Mouse (Mus musculus) large intestine, adult 2 months (tissue): Measurements from ENCODE around the gene Cntnap2. TPM values are rescaled to one million over a fixed set of nuclear protein-coding genes. Genes with fewer than 3 reads are reported as not detected.
"Not testable (repeated sequence)": the region's sequence is repeated elsewhere in the genome, so short reads cannot be mapped to it uniquely, and the experiment has no call there.

ENCODE experiments used
- DNase-seq: peaks from one replicate; pipeline ENCODE4 v3.0.0-alpha.2; 2012; ENCODE audit warnings: low read depth, low spot score
- WGBS: fragments of 180-500 bp; shearing (Covaris S2); methylation state at CpG from one replicate; pipeline ENCODE4 v1.1.7; 2018; 5-methylcytosine and 5-hydroxymethylcytosine counted together
- polyA plus RNA-seq: library from polyadenylated mRNA; depleted of rRNA; stranded (reverse); fragments of >200 nt; gene quantifications from 2 replicates; pipeline ENCODE4 v1.2.3, GENCODE M21; 2012

Gene Cntnap2
- polyA plus RNA-seq, 1 experiment, result 0.15 TPM

GRCm38 (mm10) chr6:47190282-47190681, 2131.1 kb downstream of the Cntnap2 start:
- no peak for DNase-seq
- 78% methylated on average over 7 of the region's 7 CpGs for whole genome bisulfite sequencing

- 15% methylated on average over 7 of the region's 7 CpGs for WGBS
- no peak for DNase-seq
Observed at GRCm38 (mm10) chr6:47191277-47191800, 2132.2 kb downstream of the Cntnap2 start.

- DNase-seq, result no peak
- WGBS, result 84% methylated on average over 10 of the region's 10 CpGs
Observed at GRCm38 (mm10) chr6:47191940-47192339, 2132.8 kb downstream of the Cntnap2 start.

GRCm38 (mm10) chr6:47192478-47192877, 2133.3 kb downstream of the Cntnap2 start:
- no peak for DNase-seq
- 75% methylated on average over 9 of the region's 9 CpGs for WGBS

GRCm38 (mm10) chr6:47197570-47197969, 2138.4 kb downstream of the Cntnap2 start:
- no peak for DNase-seq

- DNase-seq, result no peak
Observed at GRCm38 (mm10) chr6:47200671-47201070, 2141.5 kb downstream of the Cntnap2 start.

GRCm38 (mm10) chr6:47208031-47208430, 2148.9 kb downstream of the Cntnap2 start:
- no peak for DNase-seq
- 23% methylated on average over 1 of the region's 1 CpGs for WGBS

- no peak for DNase-seq
Observed at GRCm38 (mm10) chr6:47214731-47215130, 2155.6 kb downstream of the Cntnap2 start.

GRCm38 (mm10) chr6:47223578-47223977, 2164.4 kb downstream of the Cntnap2 start:
- DNase-seq, result not testable (repeated sequence)
- 10% methylated on average over 1 of the region's 1 CpGs for WGBS

GRCm38 (mm10) chr6:47225391-47225790, 2166.2 kb downstream of the Cntnap2 start:
- not testable (repeated sequence) for DNase-seq
- WGBS, result 73% methylated on average over 3 of the region's 3 CpGs

GRCm38 (mm10) chr6:47227601-47228000, 2168.4 kb downstream of the Cntnap2 start:
- WGBS, result 55% methylated on average over 3 of the region's 3 CpGs
- DNase-seq, result no peak

- WGBS, result 54% methylated on average over 7 of the region's 7 CpGs
- no peak for DNase-seq
Observed at GRCm38 (mm10) chr6:47228676-47229317, 2169.6 kb downstream of the Cntnap2 start.

GRCm38 (mm10) chr6:47231513-47231912, 2172.4 kb downstream of the Cntnap2 start:
- no peak for DNase-seq
- WGBS, result 75% methylated on average over 6 of the region's 6 CpGs

GRCm38 (mm10) chr6:47239376-47239921, 2180.3 kb downstream of the Cntnap2 start:
- WGBS, result 64% methylated on average over 3 of the region's 3 CpGs
- DNase-seq, result no peak

- no peak for DNase-seq
Observed at GRCm38 (mm10) chr6:47241379-47241778, 2182.2 kb downstream of the Cntnap2 start.

GRCm38 (mm10) chr6:47243863-47244606, 2184.9 kb downstream of the Cntnap2 start:
- WGBS, result 15% methylated on average over 6 of the region's 6 CpGs
- DNase-seq, result peak; percentile 7

GRCm38 (mm10) chr6:47244642-47245041, 2185.5 kb downstream of the Cntnap2 start:
- DNase-seq, result no peak
- WGBS, result 34% methylated on average over 7 of the region's 7 CpGs

GRCm38 (mm10) chr6:47255270-47255669, 2196.1 kb downstream of the Cntnap2 start:
- 79% methylated on average over 2 of the region's 2 CpGs for WGBS

GRCm38 (mm10) chr6:47256227-47256887, 2197.2 kb downstream of the Cntnap2 start:
- no peak for DNase-seq
- WGBS, result 52% methylated on average over 4 of the region's 4 CpGs

More at GRCm38 (mm10) chr6:47255270-47255669, 2196.1 kb downstream of the Cntnap2 start:
- DNase-seq, result no peak

- DNase-seq, result no peak
- 19% methylated on average over 3 of the region's 3 CpGs for WGBS
Observed at GRCm38 (mm10) chr6:47256918-47257506, 2197.9 kb downstream of the Cntnap2 start.
